Mouse (Mus musculus) embryonic facial prominence, embryonic 11.5 days (tissue): ENCODE measurements around the gene Tmprss6. TPM values are rescaled to one million over a fixed set of nuclear protein-coding genes. Genes with fewer than 3 reads are reported as not detected.

Experiments
- ATAC-seq: fragments of 200-750 bp; cut with Nextera tagmentation; replicated peaks from 2 replicates; pipeline ENCODE4 v1.8.0; 2017; ENCODE audit warnings: low read depth; ENCODE audit not compliant: insufficient number of reproducible peaks, low FRiP score, low TSS enrichment
- DNase-seq: peaks from one replicate; pipeline ENCODE4 v3.0.0-alpha.2; 2015; ENCODE audit warnings: low spot score
- H3K27ac ChIP-seq: fragments of 300-500 bp; sonication (generic); replicated peaks from 2 replicates; pipeline ENCODE4 v1.5.1; 2014; ENCODE audit warnings: mild to moderate bottlenecking, low read depth, low read length, control low read depth
- H3K27me3 ChIP-seq: fragments of 300-500 bp; sonication (generic); 2 replicates; pipeline ENCODE4 v1.6.1; 2014; ENCODE audit warnings: mild to moderate bottlenecking, low read length, moderate library complexity, mixed read lengths; ENCODE audit not compliant: control insufficient read depth, insufficient read depth
- H3K36me3 ChIP-seq: fragments of 300-500 bp; sonication (generic); replicated peaks from 2 replicates; pipeline ENCODE4 v1.6.1; 2014; ENCODE audit warnings: low read depth, mild to moderate bottlenecking, low read length, moderate library complexity, mixed read lengths; ENCODE audit not compliant: control insufficient read depth, insufficient read depth
- H3K4me1 ChIP-seq: fragments of 300-500 bp; sonication (generic); 2 replicates; pipeline ENCODE4 v1.6.1; 2014; ENCODE audit warnings: low read length, mixed read lengths; ENCODE audit not compliant: control insufficient read depth, insufficient read depth
- H3K4me2 ChIP-seq: fragments of 300-500 bp; sonication (generic); 2 replicates; pipeline ENCODE4 v1.6.1; 2014; ENCODE audit warnings: low read depth, mild to moderate bottlenecking, control low read depth, low read length, moderate library complexity
- H3K4me3 ChIP-seq: fragments of 300-500 bp; sonication (generic); 2 replicates; pipeline ENCODE4 v1.5.1; 2014; ENCODE audit warnings: low read depth, low read length, control low read depth
- H3K9ac ChIP-seq: fragments of 300-500 bp; sonication (generic); replicated peaks from 2 replicates; pipeline ENCODE4 v1.6.1; 2014; ENCODE audit warnings: mild to moderate bottlenecking, control low read depth, low read length
- H3K9me3 ChIP-seq: fragments of 300-500 bp; sonication (generic); replicated peaks from 2 replicates; pipeline ENCODE4 v1.6.1; 2016; ENCODE audit warnings: mild to moderate bottlenecking, low read length, inconsistent platforms, mixed read lengths; ENCODE audit not compliant: control insufficient read depth
- WGBS: fragments of 180-500 bp; shearing (Covaris S2); extraction: QIAGEN DNeasy Blood & Tissue Kit; methylation state at CpG from one replicate; pipeline ENCODE4 v1.1.7; 2014; 5-methylcytosine and 5-hydroxymethylcytosine counted together
- polyA plus RNA-seq: library from polyadenylated mRNA; unstranded; fragments of >200 nt; fragmentation: Nextera tagmentation; extraction: Ambion mirVana; gene quantifications from 2 replicates; pipeline ENCODE4 v1.2.1, GENCODE M21; 2014

Gene Tmprss6
- polyA plus RNA-seq, 1 experiment from 2014 or later: 0.21 TPM

DNA sequence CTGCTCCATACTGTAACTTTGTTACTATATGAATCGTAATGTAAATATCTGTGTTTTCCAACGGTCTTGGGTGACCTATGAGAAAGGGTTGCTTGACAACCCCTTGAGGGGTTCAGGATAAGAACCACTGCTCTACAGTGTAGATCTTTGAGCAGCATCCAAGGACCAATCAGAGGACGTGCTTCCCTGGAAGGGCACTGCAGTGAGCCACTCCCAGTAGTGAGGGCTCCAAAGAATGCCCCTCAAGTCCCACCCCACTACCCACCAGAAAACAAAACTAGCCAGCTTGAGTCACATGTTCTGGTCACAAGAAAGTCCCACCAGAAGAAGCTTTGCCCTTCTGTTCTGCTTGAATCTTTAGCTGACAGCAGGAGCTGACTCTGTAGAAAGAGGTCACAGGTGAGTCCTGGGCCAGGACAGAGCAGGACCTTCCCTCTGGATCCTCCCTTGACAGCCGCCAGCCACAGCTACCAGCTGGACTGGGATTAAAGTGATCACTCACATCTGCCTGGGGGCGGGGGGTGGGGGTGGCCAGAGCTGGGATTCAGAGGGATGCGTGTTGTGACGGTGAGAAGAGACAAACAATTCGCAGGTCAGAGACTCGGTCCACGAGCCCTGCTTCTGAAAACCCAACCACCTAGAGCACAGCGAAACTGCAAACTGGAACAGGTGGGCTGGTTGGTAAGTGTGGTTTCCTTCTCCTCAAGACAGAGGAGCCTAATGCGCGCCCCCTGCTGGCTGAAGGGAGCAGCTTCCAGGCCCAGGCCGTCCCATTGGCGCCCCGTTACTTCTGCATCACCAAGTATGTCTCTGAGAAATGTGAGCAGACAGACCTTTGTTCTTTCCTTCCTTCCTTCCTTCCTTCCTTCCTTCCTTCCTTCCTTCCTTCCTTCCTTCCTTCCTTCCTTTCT, 46.1 kb downstream of the Tmprss6 start:
- Histone ChIP-seq H3K27ac (no peak overlapping the region), H3K9me3 (no peaks in the 10 kb centered on the region), H3K27me3 (no peaks in the 10 kb centered on the region), H3K4me3 (no peak overlapping the region), H3K36me3 (no peaks in the 10 kb centered on the region), H3K4me1 (no peaks in the 10 kb centered on the region), H3K9ac (no peak overlapping the region), H3K4me2 (no peak overlapping the region)
- DNase-seq: peak; percentile 88
- WGBS: 15% methylated on average over 16 of the region's 16 CpGs
- ATAC-seq: no peak

DNA sequence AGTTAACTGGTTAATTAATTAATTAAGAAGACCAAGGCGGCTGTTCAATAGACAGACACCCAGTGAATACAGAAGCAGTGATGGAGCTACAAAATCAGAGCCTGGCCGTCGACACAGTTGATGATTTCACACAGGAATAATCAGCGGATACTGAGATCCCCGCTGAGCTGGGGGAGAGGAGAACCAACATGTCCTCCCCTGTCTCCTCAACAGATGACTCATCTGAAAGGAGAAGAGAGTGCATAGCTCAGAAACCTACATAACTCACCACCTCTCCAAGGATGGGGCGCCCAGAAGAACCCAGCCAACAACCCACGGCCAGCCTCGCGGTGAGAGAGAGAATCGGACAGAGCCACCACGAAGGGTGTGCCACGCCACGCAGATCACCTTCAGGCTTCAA, 48.0 kb downstream of the Tmprss6 start:
- Histone ChIP-seq H3K4me3 (no peak overlapping the region), H3K27ac (no peak overlapping the region), H3K36me3 (no peaks in the 10 kb centered on the region), H3K4me2 (no peak overlapping the region), H3K4me1 (no peaks in the 10 kb centered on the region; the same call in 1 of the 2 replicates), H3K9me3 (no peaks in the 10 kb centered on the region), H3K27me3 (no peaks in the 10 kb centered on the region), H3K9ac (no peak overlapping the region)
- DNase-seq: no peak
- whole genome bisulfite sequencing: 88% methylated on average over 13 of the region's 13 CpGs
- no peak for ATAC-seq

DNA sequence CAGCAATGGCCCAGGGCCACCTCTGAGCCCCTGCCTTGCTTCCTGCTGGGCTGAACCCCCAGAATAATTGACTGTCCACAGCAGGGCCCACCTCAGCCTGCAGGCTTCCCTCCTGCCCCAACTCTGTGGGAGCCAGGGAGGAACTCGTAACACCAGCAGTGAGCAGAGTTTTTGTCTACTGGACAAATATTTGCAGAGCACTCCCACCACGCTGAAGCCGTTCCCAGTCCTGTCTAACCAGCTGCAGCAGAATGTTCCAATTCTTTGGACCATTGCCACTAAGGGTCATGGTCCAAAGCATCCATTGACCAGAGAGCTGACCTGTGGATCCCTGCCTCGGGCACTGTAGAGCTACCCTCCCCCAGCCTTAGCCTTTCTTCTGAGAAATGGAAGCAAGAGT, 51.5 kb downstream of the Tmprss6 start:
- no peak overlapping the region for H3K27ac ChIP-seq
- no peak overlapping the region for H3K9ac ChIP-seq
- no peaks in the 10 kb centered on the region for H3K9me3 ChIP-seq
- H3K27me3 ChIP-seq: no peaks in the 10 kb centered on the region
- no peaks in the 10 kb centered on the region for H3K36me3 ChIP-seq
- DNase-seq: no peak
- 10% methylated on average over 4 of the region's 4 CpGs for WGBS
- ATAC-seq: no peak
- no peak overlapping the region for H3K4me3 ChIP-seq
- no peak overlapping the region for H3K4me2 ChIP-seq
- no peaks in the 10 kb centered on the region; the same call in 1 of the 2 replicates for H3K4me1 ChIP-seq

DNA sequence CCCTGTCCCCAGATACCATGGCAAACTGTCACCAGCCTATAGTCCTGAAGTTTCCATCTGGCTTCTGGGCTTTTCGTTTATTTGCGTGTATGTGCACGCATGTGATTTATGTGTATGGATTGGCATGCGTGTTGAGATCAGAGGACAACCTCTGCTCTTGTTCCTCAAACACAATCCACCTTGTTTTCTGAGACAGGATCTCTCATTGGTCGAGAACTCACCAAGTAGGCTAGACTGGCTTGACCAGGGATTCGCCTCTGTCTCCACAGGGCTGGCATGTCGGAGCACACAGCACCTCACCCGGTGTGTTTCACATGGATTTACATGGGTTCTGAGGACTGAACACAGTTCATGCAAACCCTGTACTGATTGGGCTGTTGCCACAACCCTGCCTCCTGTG, 54.3 kb downstream of the Tmprss6 start:
- no peak for DNase-seq
- H3K27ac ChIP-seq: no peak overlapping the region

DNA sequence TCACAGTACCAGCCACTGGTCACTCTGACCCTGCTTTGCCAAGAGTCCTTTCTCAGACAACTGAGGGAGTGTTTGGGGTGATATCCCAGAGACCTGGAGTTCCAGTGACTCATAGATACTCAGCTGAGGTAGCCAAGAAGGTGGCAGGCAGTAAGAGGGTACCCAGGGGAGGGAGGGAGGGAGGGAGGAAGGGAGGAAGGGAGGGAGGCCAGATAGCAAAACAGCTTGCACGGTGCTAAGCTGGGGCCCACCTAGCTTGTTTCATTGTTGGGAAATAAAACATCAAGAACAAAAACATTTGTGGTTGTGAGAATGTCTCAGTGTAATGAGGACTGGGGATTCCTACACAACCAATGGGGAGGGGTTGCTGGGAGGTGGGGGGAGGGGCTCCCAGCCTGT, 54.7 kb downstream of the Tmprss6 start:
- no peak overlapping the region for H3K4me2 ChIP-seq
- no peak overlapping the region for H3K4me3 ChIP-seq
- 54% methylated on average over 1 of the region's 1 CpGs for WGBS
- H3K27me3 ChIP-seq: peaks cover 19% of the 10 kb centered on the region
- no peaks in the 10 kb centered on the region for H3K36me3 ChIP-seq
- no peak overlapping the region for H3K9ac ChIP-seq
- DNase-seq (no peak), ATAC-seq (no peak)
- no peaks in the 10 kb centered on the region for H3K9me3 ChIP-seq
- no peak overlapping the region for H3K27ac ChIP-seq
- H3K4me1 ChIP-seq: peaks cover 3% of the 10 kb centered on the region

More for the DNA sequence above, 54.3 kb downstream of the Tmprss6 start:
- H3K9me3 ChIP-seq: no peaks in the 10 kb centered on the region
- no peak for ATAC-seq
- H3K4me2 ChIP-seq: no peak overlapping the region
- 87% methylated on average over 8 of the region's 8 CpGs for WGBS
- peaks cover 3% of the 10 kb centered on the region for H3K4me1 ChIP-seq
- H3K4me3 ChIP-seq: no peak overlapping the region
- H3K9ac ChIP-seq: no peak overlapping the region
- H3K27me3 ChIP-seq: peaks cover 19% of the 10 kb centered on the region
- H3K36me3 ChIP-seq: no peaks in the 10 kb centered on the region

DNA sequence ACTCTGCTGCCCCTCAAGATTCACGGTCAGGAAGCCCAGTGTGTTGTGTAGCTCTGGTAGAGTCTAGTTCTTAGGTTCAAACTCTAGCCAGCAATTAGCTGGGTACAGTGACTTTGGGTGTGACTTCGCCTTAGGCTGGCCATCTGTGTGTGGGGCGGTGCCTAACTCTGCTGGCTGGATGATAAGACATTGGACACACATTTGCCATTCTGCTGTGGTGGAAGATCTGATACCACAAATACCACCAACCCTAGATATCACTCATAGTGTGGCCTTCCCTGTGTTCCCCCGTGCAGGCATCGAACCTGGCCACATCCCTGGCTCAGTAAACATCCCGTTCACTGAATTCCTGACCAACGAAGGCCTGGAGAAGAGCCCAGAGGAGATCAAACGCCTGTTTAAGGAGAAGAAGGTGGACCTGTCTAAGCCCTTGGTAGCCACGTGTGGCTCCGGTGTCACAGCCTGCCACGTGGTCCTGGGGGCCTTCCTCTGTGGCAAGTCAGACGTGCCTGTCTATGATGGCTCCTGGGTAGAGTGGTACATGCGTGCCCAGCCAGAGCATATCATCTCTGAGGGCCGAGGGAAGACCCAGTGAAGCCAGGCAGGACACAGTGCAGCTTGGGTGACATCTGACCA, 55.2 kb downstream of the Tmprss6 start:
- ATAC-seq (no peak), DNase-seq (no peak)
- peaks cover 19% of the 10 kb centered on the region for H3K27me3 ChIP-seq
- H3K27ac ChIP-seq: no peak overlapping the region
- WGBS: 82% methylated on average over 14 of the region's 14 CpGs
- H3K9ac ChIP-seq: no peak overlapping the region
- no peak overlapping the region for H3K4me2 ChIP-seq
- peaks cover 3% of the 10 kb centered on the region for H3K4me1 ChIP-seq
- H3K9me3 ChIP-seq: no peaks in the 10 kb centered on the region
- no peaks in the 10 kb centered on the region for H3K36me3 ChIP-seq
- H3K4me3 ChIP-seq: no peak overlapping the region

DNA sequence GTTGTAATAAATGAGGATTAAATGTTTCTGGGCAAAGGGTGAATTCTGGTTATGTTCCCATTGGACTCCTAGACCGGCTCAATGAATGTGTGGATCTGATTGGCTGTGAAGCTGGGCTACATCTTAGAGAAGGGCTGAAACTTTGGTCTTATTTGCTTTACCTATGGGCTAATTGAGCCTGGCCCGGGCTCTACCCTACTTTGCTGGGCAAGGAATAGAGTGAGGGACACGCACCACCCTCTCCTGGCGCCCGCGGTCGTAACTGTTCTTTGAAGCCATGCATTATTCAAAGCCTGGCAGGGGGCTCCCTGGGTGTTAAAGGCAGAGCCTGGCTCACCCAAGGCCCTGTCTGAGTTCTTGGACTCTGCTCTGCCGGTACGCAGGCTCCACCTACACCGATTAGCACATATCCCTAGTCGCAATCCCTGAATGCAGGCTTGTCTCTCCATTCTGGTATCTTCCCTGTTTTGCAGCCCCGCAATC, 58.8 kb downstream of the Tmprss6 start:
- peaks cover 3% of the 10 kb centered on the region; the same call in 1 of the 2 replicates for H3K4me1 ChIP-seq
- WGBS: 13% methylated on average over 12 of the region's 12 CpGs
- DNase-seq (no peak), ATAC-seq (no peak)
- no peaks in the 10 kb centered on the region for H3K36me3 ChIP-seq
- H3K4me2 ChIP-seq: peak overlapping the region; percentile 43
- H3K4me3 ChIP-seq: peak overlapping the region; percentile 17; the same call in 1 of the 2 replicates
- peaks cover 19% of the 10 kb centered on the region for H3K27me3 ChIP-seq
- no peak overlapping the region for H3K9ac ChIP-seq
- H3K27ac ChIP-seq: no peak overlapping the region
- H3K9me3 ChIP-seq: no peaks in the 10 kb centered on the region
